Mouse (Mus musculus) kidney, adult 2 months (tissue): ENCODE results near the gene Wwox.

Experiments used
- CTCF ChIP-seq: fragments of 200-500 bp; conservative IDR thresholded peaks from 2 replicates; pipeline ENCODE4 v1.5.1; 2011; ENCODE audit warnings: low read depth, mild to moderate bottlenecking, control low read depth, low read length, moderate library complexity, mixed read lengths; ENCODE audit not compliant: insufficient read depth, insufficient read length
- POLR2A ChIP-seq: fragments of 200-500 bp; IDR thresholded peaks from one replicate; pipeline ENCODE4 v1.6.1; 2011; ENCODE audit warnings: low read depth, low read length, control low read depth

- TF ChIP-seq CTCF = no peak
- TF ChIP-seq POLR2A = no peak
Observed at GRCm38 (mm10) chr8:114411421-114411820, 28.0 kb upstream of the Wwox start.
